Mouse (Mus musculus): ENCODE measurements around the gene 4921504E06Rik.

Gene 4921504E06Rik

GRCm38 (mm10) chr2:19553821-19554592, at the start of gene 4921504E06Rik:
TSS of gene 4921504E06Rik (minus strand) at chr2:19553914.
- DNase-seq (ENCODE audit: low read depth, low spot score), result peak; percentile 91

GRCm38 (mm10) chr2:19601386-19601925, 47.7 kb upstream of the 4921504E06Rik start:
- no peak for DNase-seq (ENCODE audit: low read depth, low spot score)

GRCm38 (mm10) chr2:19600860-19601259, 47.1 kb upstream of the 4921504E06Rik start:
- DNase-seq (ENCODE audit: low read depth, low spot score), result no peak

- DNase-seq (ENCODE audit: low read depth, low spot score), result no peak
Observed at GRCm38 (mm10) chr2:19599801-19600200, 46.1 kb upstream of the 4921504E06Rik start.

GRCm38 (mm10) chr2:19596988-19597387, 43.3 kb upstream of the 4921504E06Rik start:
- DNase-seq (ENCODE audit: low read depth, low spot score), result no peak

- DNase-seq (ENCODE audit: low read depth, low spot score), result peak; percentile 43
Observed at GRCm38 (mm10) chr2:19596426-19596825, 42.7 kb upstream of the 4921504E06Rik start.

- no peak for DNase-seq (ENCODE audit: low read depth, low spot score)
Observed at GRCm38 (mm10) chr2:19594856-19595255, 41.1 kb upstream of the 4921504E06Rik start.

GRCm38 (mm10) chr2:19579846-19580245, 26.1 kb upstream of the 4921504E06Rik start:
- no peak for DNase-seq (ENCODE audit: low read depth, low spot score)

- DNase-seq (ENCODE audit: low read depth, low spot score), result no peak
Observed at GRCm38 (mm10) chr2:19579180-19579579, 25.5 kb upstream of the 4921504E06Rik start.

- no peak for DNase-seq (ENCODE audit: low read depth, low spot score)
Observed at GRCm38 (mm10) chr2:19562114-19562829, 8.6 kb upstream of the 4921504E06Rik start.

- DNase-seq (ENCODE audit: low read depth, low spot score), result no peak
Observed at GRCm38 (mm10) chr2:19560654-19561053, 6.9 kb upstream of the 4921504E06Rik start.

- DNase-seq (ENCODE audit: low read depth, low spot score), result no peak
Observed at GRCm38 (mm10) chr2:19560071-19560470, 6.4 kb upstream of the 4921504E06Rik start.

- DNase-seq (ENCODE audit: low read depth, low spot score), result no peak
Observed at GRCm38 (mm10) chr2:19551396-19551795, 2.3 kb downstream of the 4921504E06Rik start.

GRCm38 (mm10) chr2:19540906-19541305, 12.8 kb downstream of the 4921504E06Rik start:
- DNase-seq (ENCODE audit: low read depth, low spot score), result no peak

GRCm38 (mm10) chr2:19529428-19529827, 24.3 kb downstream of the 4921504E06Rik start:
- no peak for DNase-seq (ENCODE audit: low read depth, low spot score)

- DNase-seq (ENCODE audit: low read depth, low spot score), result peak; percentile 71
Observed at GRCm38 (mm10) chr2:19528797-19529196, 24.9 kb downstream of the 4921504E06Rik start.

- no peak for DNase-seq (ENCODE audit: low read depth, low spot score)
Observed at GRCm38 (mm10) chr2:19524071-19524470, 29.6 kb downstream of the 4921504E06Rik start.

GRCm38 (mm10) chr2:19521662-19522061, 32.1 kb downstream of the 4921504E06Rik start:
- peak; percentile 48 for DNase-seq (ENCODE audit: low read depth, low spot score)

GRCm38 (mm10) chr2:19520617-19521016, 33.1 kb downstream of the 4921504E06Rik start:
- no peak for DNase-seq (ENCODE audit: low read depth, low spot score)

GRCm38 (mm10) chr2:19519768-19520167, 33.9 kb downstream of the 4921504E06Rik start:
- DNase-seq (ENCODE audit: low read depth, low spot score), result peak; percentile 65

GRCm38 (mm10) chr2:19517952-19518351, 35.8 kb downstream of the 4921504E06Rik start:
- DNase-seq (ENCODE audit: low read depth, low spot score), result no peak

GRCm38 (mm10) chr2:19512381-19512780, 41.3 kb downstream of the 4921504E06Rik start:
- no peak for DNase-seq (ENCODE audit: low read depth, low spot score)

Measured in ES-CJ7 (cell line).